Mouse (Mus musculus) liver, postnatal 0 days (tissue): Measurements from ENCODE around the gene Hspa1a.

Source experiments
- CTCF ChIP-seq: sonication (generic); IDR thresholded peaks from 2 replicates; pipeline ENCODE4 v1.5.1; 2016; ENCODE audit warnings: antibody characterized with exemption, low read depth
- EP300 ChIP-seq: IDR thresholded peaks from 2 replicates; pipeline ENCODE4 v1.6.1; 2016; ENCODE audit warnings: antibody characterized with exemption, low read depth, mild to moderate bottlenecking

DNA sequence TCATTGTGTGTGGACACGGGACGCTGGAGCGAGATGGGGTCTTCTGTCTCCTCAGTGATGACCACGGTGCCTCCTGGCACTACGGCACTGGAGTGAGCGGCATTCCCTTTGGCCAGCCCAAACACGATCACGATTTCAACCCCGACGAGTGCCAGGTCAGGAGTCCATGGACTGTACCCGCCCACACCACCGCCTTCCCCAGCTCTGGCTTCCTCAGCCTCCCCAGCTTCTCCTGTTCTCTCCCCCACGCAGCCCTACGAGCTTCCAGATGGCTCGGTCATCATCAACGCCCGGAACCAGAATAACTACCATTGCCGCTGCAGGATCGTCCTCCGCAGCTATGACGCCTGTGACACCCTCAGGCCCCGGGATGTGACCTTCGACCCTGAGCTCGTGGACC, 37.9 kb downstream of the Hspa1a start:
- TF ChIP-seq CTCF (no peak), EP300 (no peak)
